Mouse (Mus musculus) liver, postnatal 0 days (tissue): Measurements from ENCODE around the gene Dpep1. TPM values are rescaled to one million over a fixed set of nuclear protein-coding genes. Genes with fewer than 3 reads are reported as not detected.

Source experiments
- ATAC-seq: fragments of 200-750 bp; cut with Nextera tagmentation; 2 replicates; pipeline ENCODE4 v1.8.0; 2017; ENCODE audit warnings: mild to moderate bottlenecking, moderate library complexity
- DNase-seq: peaks from one replicate; pipeline ENCODE4 v3.0.0-alpha.2; 2016
- H3K27ac ChIP-seq: fragments of 300-500 bp; sonication (generic); 2 replicates; pipeline ENCODE4 v1.5.1; 2014; ENCODE audit warnings: antibody characterized with exemption, moderate library complexity, mild to moderate bottlenecking, low read depth
- H3K27me3 ChIP-seq: fragments of 300-500 bp; sonication (generic); 2 replicates; pipeline ENCODE4 v1.6.1; 2014; ENCODE audit warnings: low read length, control low read depth, mixed read lengths; ENCODE audit not compliant: insufficient read depth
- H3K36me3 ChIP-seq: fragments of 300-500 bp; sonication (generic); replicated peaks from 2 replicates; pipeline ENCODE4 v1.6.1; 2014; ENCODE audit warnings: mild to moderate bottlenecking, control low read depth, low read length, moderate library complexity, mixed read lengths; ENCODE audit not compliant: insufficient read depth
- H3K4me1 ChIP-seq: fragments of 300-500 bp; sonication (generic); 2 replicates; pipeline ENCODE4 v1.6.1; 2014; ENCODE audit warnings: antibody characterized with exemption, mild to moderate bottlenecking, control low read depth; ENCODE audit not compliant: insufficient read depth
- H3K4me2 ChIP-seq: fragments of 300-500 bp; sonication (generic); 2 replicates; pipeline ENCODE4 v1.6.1; 2014; ENCODE audit warnings: low read depth, mild to moderate bottlenecking, low read length, moderate library complexity, mixed read lengths
- H3K4me3 ChIP-seq: fragments of 300-500 bp; sonication (generic); 2 replicates; pipeline ENCODE4 v1.5.1; 2014; ENCODE audit warnings: low read depth, low read length
- H3K9ac ChIP-seq: fragments of 300-500 bp; sonication (generic); replicated peaks from 2 replicates; pipeline ENCODE4 v1.6.1; 2014; ENCODE audit warnings: mild to moderate bottlenecking, moderate library complexity
- H3K9me3 ChIP-seq: fragments of 300-500 bp; sonication (generic); 2 replicates; pipeline ENCODE4 v1.6.1; 2016; ENCODE audit warnings: mild to moderate bottlenecking, control low read depth, low read length, mixed read lengths
- CTCF ChIP-seq: sonication (generic); IDR thresholded peaks from 2 replicates; pipeline ENCODE4 v1.5.1; 2016; ENCODE audit warnings: antibody characterized with exemption, low read depth
- EP300 ChIP-seq: IDR thresholded peaks from 2 replicates; pipeline ENCODE4 v1.6.1; 2016; ENCODE audit warnings: antibody characterized with exemption, low read depth, mild to moderate bottlenecking
- WGBS: fragments of 180-500 bp; shearing (Covaris S2); extraction: QIAGEN DNeasy Blood & Tissue Kit; methylation state at CpG from one replicate; pipeline ENCODE4 v1.1.7; 2014; ENCODE audit not compliant: insufficient replicate concordance; 5-methylcytosine and 5-hydroxymethylcytosine counted together
- polyA plus RNA-seq: library from polyadenylated mRNA; unstranded; fragments of >200 nt; fragmentation: Nextera tagmentation; extraction: Ambion mirVana; gene quantifications from 2 replicates; pipeline ENCODE4 v1.2.1, GENCODE M21; 2015

Dpep1 gene
- polyA plus RNA-seq, 1 experiment from 2014 or later = 1.2 TPM

- WGBS = 20% methylated on average over 5 of the region's 5 CpGs
Measured at GRCm38 (mm10) chr8:123202288-123202687, 16.2 kb downstream of the Dpep1 start.

GRCm38 (mm10) chr8:123203571-123203970 is 17.5 kb downstream of the Dpep1 start:
- Histone ChIP-seq H3K4me2 (no peak overlapping the region), H3K9me3 (no peaks in the 10 kb centered on the region), H3K27me3 (no peaks in the 10 kb centered on the region), H3K4me3 (no peak overlapping the region), H3K4me1 (no peaks in the 10 kb centered on the region), H3K9ac (no peak overlapping the region), H3K36me3 (peaks cover 27% of the 10 kb centered on the region), H3K27ac (no peak overlapping the region)
- TF ChIP-seq EP300 = no peak
- no peak for TF ChIP-seq CTCF
- no peak for ATAC-seq
- 85% methylated on average over 3 of the region's 3 CpGs for WGBS
- no peak for DNase-seq

More at GRCm38 (mm10) chr8:123202288-123202687, 16.2 kb downstream of the Dpep1 start:
- ATAC-seq = no peak; the same call in 1 of the 2 replicates
- peak; percentile 79 for DNase-seq
- H3K9me3 ChIP-seq = no peaks in the 10 kb centered on the region
- no peak overlapping the region for H3K27ac ChIP-seq
- no peaks in the 10 kb centered on the region for H3K27me3 ChIP-seq
- peaks cover 2% of the 10 kb centered on the region; the same call in 1 of the 2 replicates for H3K4me1 ChIP-seq
- H3K4me3 ChIP-seq = no peak overlapping the region
- peaks cover 14% of the 10 kb centered on the region; the same call in 1 of the 2 replicates for H3K36me3 ChIP-seq
- H3K9ac ChIP-seq = no peak overlapping the region
- H3K4me2 ChIP-seq = no peak overlapping the region
- TF ChIP-seq CTCF (peak; percentile 95), EP300 (no peak)

- Histone ChIP-seq H3K4me3 (peak overlapping the region; percentile 98), H3K4me1 (peaks cover 13% of the 10 kb centered on the region), H3K4me2 (peak overlapping the region; percentile 92), H3K9me3 (no peaks in the 10 kb centered on the region), H3K27ac (peak overlapping the region; percentile 86), H3K9ac (peak overlapping the region; percentile 99), H3K36me3 (peaks cover 34% of the 10 kb centered on the region), H3K27me3 (no peaks in the 10 kb centered on the region)
- 21% methylated on average over 10 of the region's 10 CpGs for WGBS
- no peak for ATAC-seq
- peak; percentile 14 for DNase-seq
- TF ChIP-seq CTCF (no peak), EP300 (no peak)
Measured at GRCm38 (mm10) chr8:123211876-123212275, 25.8 kb downstream of the Dpep1 start.

- peak; percentile 95 for ATAC-seq
- Histone ChIP-seq H3K27me3 (no peaks in the 10 kb centered on the region), H3K9ac (peak within 1 kb of the TSS; percentile 99), H3K27ac (peak within 1 kb of the TSS; percentile 86), H3K4me2 (peak within 1 kb of the TSS; percentile 92), H3K9me3 (no peaks in the 10 kb centered on the region), H3K4me1 (peaks cover 13% of the 10 kb centered on the region), H3K4me3 (peak within 1 kb of the TSS; percentile 98), H3K36me3 (peaks cover 28% of the 10 kb centered on the region)
- WGBS = under 1% methylated on average over 76 of the region's 76 CpGs
- peak; percentile 98 for DNase-seq
- TF ChIP-seq CTCF = peak; percentile 73
- peak; percentile 42; the same call in 1 of the 2 replicates for TF ChIP-seq EP300
Measured at GRCm38 (mm10) chr8:123212321-123213117, 26.5 kb downstream of the Dpep1 start, which contains the start of the genes Chmp1a and Spata33. Gene Chmp1a (minus strand): TSS chr8:123212763. Gene Spata33 (plus strand): TSS chr8:123212832.

GRCm38 (mm10) chr8:123213118-123213772 is 27.2 kb downstream of the Dpep1 start:
- H3K4me1 ChIP-seq = peaks cover 13% of the 10 kb centered on the region
- peak overlapping the region; percentile 86; the same call in 1 of the 2 replicates for H3K27ac ChIP-seq
- TF ChIP-seq CTCF = no peak
- TF ChIP-seq EP300 = no peak
- peaks cover 21% of the 10 kb centered on the region for H3K36me3 ChIP-seq
- ATAC-seq = peak; percentile 35
- H3K9ac ChIP-seq = peak overlapping the region; percentile 99
- no peak for DNase-seq
- H3K9me3 ChIP-seq = no peaks in the 10 kb centered on the region
- peak overlapping the region; percentile 92 for H3K4me2 ChIP-seq
- H3K4me3 ChIP-seq = peak overlapping the region; percentile 98
- 21% methylated on average over 22 of the region's 22 CpGs for WGBS
- no peaks in the 10 kb centered on the region for H3K27me3 ChIP-seq

- no peak overlapping the region for H3K4me2 ChIP-seq
- H3K27ac ChIP-seq = no peak overlapping the region
- H3K27me3 ChIP-seq = no peaks in the 10 kb centered on the region
- ATAC-seq (no peak), DNase-seq (no peak)
- WGBS = 62% methylated on average over 3 of the region's 3 CpGs
- H3K9ac ChIP-seq = no peak overlapping the region
- H3K4me3 ChIP-seq = no peak overlapping the region
- no peaks in the 10 kb centered on the region for H3K36me3 ChIP-seq
- no peak for TF ChIP-seq CTCF
- no peak for TF ChIP-seq EP300
- H3K9me3 ChIP-seq = no peaks in the 10 kb centered on the region
- peaks cover 13% of the 10 kb centered on the region for H3K4me1 ChIP-seq
Measured at GRCm38 (mm10) chr8:123215430-123215829, 29.4 kb downstream of the Dpep1 start.
